7 mouse cellular contexts compared by ENCODE assay signal in the genomic region with DNA sequence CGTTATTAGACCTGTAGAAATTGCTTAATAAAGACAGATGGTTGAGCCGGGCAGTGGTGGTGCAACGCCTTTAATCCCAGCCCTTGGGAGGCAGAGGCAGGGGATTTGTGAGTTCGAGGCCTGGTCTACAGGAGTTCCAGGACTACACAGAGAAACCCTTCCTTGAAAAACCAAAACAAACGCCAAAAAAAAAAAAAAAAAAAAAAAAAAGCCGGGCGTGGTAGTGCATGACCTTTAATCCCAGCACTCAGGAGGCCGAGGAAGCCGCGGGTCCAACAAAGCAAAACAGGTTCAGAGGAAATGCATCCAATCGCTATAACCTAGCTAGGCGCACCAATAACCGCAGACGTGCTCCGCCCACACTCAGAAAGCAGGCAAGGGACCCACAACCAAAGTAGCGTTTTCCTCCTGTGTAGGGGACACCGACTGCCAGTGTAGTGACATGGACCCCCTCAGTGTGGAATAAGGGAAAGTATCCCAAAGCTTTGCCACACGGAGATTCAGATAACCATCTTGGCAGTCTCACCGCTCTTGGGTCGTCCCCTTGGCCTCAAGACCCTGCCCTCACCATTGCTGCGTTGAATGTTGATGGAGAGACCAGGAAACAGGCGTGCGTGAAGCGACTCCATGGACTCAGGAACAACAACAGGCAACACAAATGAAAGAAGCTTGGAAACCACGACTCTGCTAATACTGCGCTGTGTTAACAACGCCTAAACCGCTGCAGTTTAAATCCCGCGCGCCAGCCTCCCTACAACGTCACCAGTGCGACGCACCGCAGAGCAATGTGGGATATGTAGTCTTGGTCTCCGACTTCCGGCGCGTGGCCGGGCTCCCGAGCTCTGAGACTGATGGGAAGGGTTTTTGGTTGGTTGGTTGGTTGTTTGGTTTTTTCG. TPM values are rescaled to one million over a fixed set of nuclear protein-coding genes. Genes with fewer than 3 reads are reported as not detected.
DNase-seq lines count a peak whose midpoint lies in the region; ATAC-seq lines count a peak whose summit lies in the region.

A gene (minus strand): TSS at position 777 of the 896 bp plus-strand sequence.

- peak; percentile 95 for DNase-seq in adrenal gland, postnatal 10 days
- DNase-seq in embryonic facial prominence, embryonic 10.5 days (ENCODE audit: low spot score) = peak; percentile 93
- peak; percentile 98 for DNase-seq in heart, adult 11 months
- peak; percentile 93 for DNase-seq in kidney, adult 18-20 months
- peak; percentile 97 for DNase-seq in limb, embryonic 11.5 days (ENCODE audit: low spot score)
- peak; percentile 97 for DNase-seq in midbrain, embryonic 14.5 days
- peak; percentile 84 to 92 for DNase-seq in spleen, adult 18-20 months

- H3K4me3 ChIP-seq in embryonic facial prominence, embryonic 10.5 days = peak within 1 kb of the TSS; percentile 88
- H3K4me3 ChIP-seq in limb, embryonic 11.5 days (ENCODE audit: low read depth, low read length) = peak within 1 kb of the TSS; percentile 51
- H3K4me3 ChIP-seq in midbrain, embryonic 14.5 days (replicated peaks; ENCODE audit: low read depth, low read length) = peak within 1 kb of the TSS; percentile 38

- H3K36me3 ChIP-seq in embryonic facial prominence, embryonic 10.5 days (replicated peaks) = peaks cover 32% of the 10 kb centered on the region
- peaks cover 10% of the 10 kb centered on the region for H3K36me3 ChIP-seq in limb, embryonic 11.5 days (ENCODE audit: control insufficient read depth, insufficient read depth, low read length)
- H3K36me3 ChIP-seq in midbrain, embryonic 14.5 days (ENCODE audit: control insufficient read depth, insufficient read depth, low read length) = no peaks in the 10 kb centered on the region; the same call in 1 of the 2 replicates

- H3K4me1 ChIP-seq in embryonic facial prominence, embryonic 10.5 days = peaks cover 16% of the 10 kb centered on the region
- peaks cover 4% of the 10 kb centered on the region; the same call in 1 of the 2 replicates for H3K4me1 ChIP-seq in limb, embryonic 11.5 days (ENCODE audit: control insufficient read depth, insufficient read depth, low read length)
- H3K4me1 ChIP-seq in midbrain, embryonic 14.5 days (ENCODE audit: control insufficient read depth, insufficient read depth, low read length) = peaks cover 15% of the 10 kb centered on the region

- peak within 1 kb of the TSS; percentile 81 for H3K4me2 ChIP-seq in limb, embryonic 11.5 days (ENCODE audit: low read depth, severe bottlenecking)
- H3K4me2 ChIP-seq in midbrain, embryonic 14.5 days (ENCODE audit: low read length) = peak within 1 kb of the TSS; percentile 76

- no peaks in the 10 kb centered on the region for H3K9me3 ChIP-seq in embryonic facial prominence, embryonic 10.5 days
- no peaks in the 10 kb centered on the region for H3K9me3 ChIP-seq in limb, embryonic 11.5 days (ENCODE audit: control insufficient read depth, low read length)
- no peaks in the 10 kb centered on the region for H3K9me3 ChIP-seq in midbrain, embryonic 14.5 days (ENCODE audit: control insufficient read depth, low read length)

- WGBS in embryonic facial prominence, embryonic 10.5 days = 1% methylated on average over 42 of the region's 42 CpGs
- WGBS in limb, embryonic 11.5 days = 1% methylated on average over 42 of the region's 42 CpGs
- WGBS in midbrain, embryonic 14.5 days = under 1% methylated on average over 42 of the region's 42 CpGs

- peak; percentile 88 for ATAC-seq in limb, embryonic 11.5 days (ENCODE audit: insufficient number of reproducible peaks, low FRiP score, low TSS enrichment, low read depth)
- peak; percentile 96 for ATAC-seq in midbrain, embryonic 14.5 days (ENCODE audit: low FRiP score, low TSS enrichment)

- H3K27ac ChIP-seq in embryonic facial prominence, embryonic 10.5 days (replicated peaks) = peak within 1 kb of the TSS; percentile 93
- peak within 1 kb of the TSS; percentile 31 for H3K27ac ChIP-seq in limb, embryonic 11.5 days (replicated peaks; ENCODE audit: low read depth, low read length)
- H3K27ac ChIP-seq in midbrain, embryonic 14.5 days (replicated peaks; ENCODE audit: low read depth, low read length) = 0 out of 2 replicates have a peak within 1 kb of the TSS, but pooled peaks have one; percentile 58

- H3K27me3 ChIP-seq in embryonic facial prominence, embryonic 10.5 days (replicated peaks; ENCODE audit: low read depth, poor library complexity, severe bottlenecking) = no peaks in the 10 kb centered on the region
- H3K27me3 ChIP-seq in limb, embryonic 11.5 days (ENCODE audit: control insufficient read depth, insufficient read depth, low read length) = no peaks in the 10 kb centered on the region
- H3K27me3 ChIP-seq in midbrain, embryonic 14.5 days (ENCODE audit: control insufficient read depth, insufficient read depth, low read length) = no peaks in the 10 kb centered on the region

- H3K9ac ChIP-seq in limb, embryonic 11.5 days (ENCODE audit: low read length) = peak within 1 kb of the TSS; percentile 64
- peak within 1 kb of the TSS; percentile 51; the same call in 1 of the 2 replicates for H3K9ac ChIP-seq in midbrain, embryonic 14.5 days (replicated peaks; ENCODE audit: low read length)

RNA-seq across cellular contexts. Expression of the gene that starts here (rescaled TPM):
- total RNA-seq in adrenal gland, postnatal 10 days (2021) = 1 to 10 TPM; 6.9 to 9.6 TPM
- 115 and 119 TPM in 2 replicates for polyA plus RNA-seq in embryonic facial prominence, embryonic 10.5 days (2016; fragmentation: Nextera tagmentation; extraction: Ambion mirVana)
- 125 and 136 TPM in 2 replicates for polyA plus RNA-seq in limb, embryonic 11.5 days (2014; fragmentation: Nextera tagmentation; extraction: Ambion mirVana)
- polyA plus RNA-seq in midbrain, embryonic 14.5 days (2014; fragmentation: Nextera tagmentation; extraction: Ambion mirVana) = 7.2 and 16.0 TPM in 2 replicates

Comparison
In these comparisons a context has a peak if more than half of its experiments do, and no peak if none do; other contexts are left out.
1. Peak in every context shown above with its lines: DNase-seq, ATAC-seq, H3K4me3 ChIP-seq and H3K27ac ChIP-seq.
2. H3K27ac ChIP-seq: peak in every context shown above with its lines; median percentile 93 in embryonic facial prominence, embryonic 10.5 days; 58 in midbrain, embryonic 14.5 days; 31 in limb, embryonic 11.5 days.
3. H3K4me3 ChIP-seq: peak in every context shown above with its lines; median percentile 88 in embryonic facial prominence, embryonic 10.5 days; 51 in limb, embryonic 11.5 days; 38 in midbrain, embryonic 14.5 days.